ENCODE assay signal across 17 mouse cellular contexts in the genomic region with DNA sequence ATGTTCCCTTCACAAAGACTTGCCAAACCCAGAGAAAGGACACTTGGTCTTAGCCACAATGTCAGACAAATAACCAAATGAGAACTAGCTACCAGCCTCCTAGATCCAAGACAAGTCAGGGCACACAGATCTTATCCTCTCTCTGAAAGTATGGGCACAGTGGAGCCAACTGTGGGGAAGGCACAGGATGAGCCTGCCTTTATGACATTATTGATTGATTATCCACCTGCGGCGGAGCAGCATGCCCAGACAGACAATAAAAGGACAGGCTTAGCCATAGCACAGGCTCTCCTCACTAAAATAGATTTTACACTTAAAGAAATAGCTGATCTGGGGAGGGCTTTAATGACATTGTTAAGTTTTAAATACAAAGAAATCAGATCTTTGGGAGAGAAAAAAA.
"Had no signal": no experiment of that assay in that cellular context is flagged by ENCODE, and none has a peak within 500 bp of the region (broad histone marks: within the 10 kb centered on the region; RNA-seq: fewer than 3 reads in every experiment).

No protein-coding gene starts in this region.

- ATAC-seq: liver, embryonic 12.5 days; liver, postnatal 0 days; lung, postnatal 0 days; midbrain, embryonic 13.5 days; midbrain, embryonic 15.5 days; midbrain, embryonic 16.5 days had no signal

- DNase-seq: left cerebral cortex, postnatal 4 days; liver; liver, embryonic 13.5 days; liver, postnatal 0 days; lung, adult 18-20 months; lung, adult 2 months; lung, embryonic 14.5 days; lung, postnatal 10 days; lung, postnatal 14 days; lung, postnatal 36 days; lung, postnatal 4 days; midbrain, embryonic 14.5 days had no signal
